22 mouse cellular contexts compared by ENCODE assay signal in genomic region chr2:72262814-72263480, GRCm38 (mm10).
"Had no signal": no experiment of that assay in that cellular context is flagged by ENCODE, and none has a peak within 500 bp of the region (broad histone marks: within the 10 kb centered on the region; RNA-seq: fewer than 3 reads in every experiment).

No protein-coding gene starts in this region.

- DNase-seq: kidney, adult 18-20 months; kidney, postnatal 10 days; kidney, postnatal 36 days; layer of hippocampus, postnatal 36 days; liver; liver, embryonic 13.5 days; lung, embryonic 14.5 days; retina, postnatal 1 day; right cerebral cortex, postnatal 14 days; right cerebral cortex, postnatal 4 days; thymus, postnatal 36 days had no signal

- H3K36me3 ChIP-seq: limb, embryonic 10.5 days; limb, embryonic 13.5 days; liver, embryonic 13.5 days; midbrain, embryonic 10.5 days; midbrain, embryonic 13.5 days; neural tube, embryonic 13.5 days had no signal

- H3K4me3 ChIP-seq: left cerebral cortex, adult 2 months; limb, embryonic 10.5 days; limb, embryonic 13.5 days; liver, embryonic 13.5 days; megakaryocyte, embryonic 14.5 days; midbrain, embryonic 10.5 days; midbrain, embryonic 13.5 days; myocyte; neural tube, embryonic 13.5 days had no signal

- H3K4me2 ChIP-seq: limb, embryonic 13.5 days; liver, embryonic 13.5 days; lung, embryonic 14.5 days; midbrain, embryonic 13.5 days; neural tube, embryonic 13.5 days had no signal

- H3K4me1 ChIP-seq: limb, embryonic 10.5 days; limb, embryonic 13.5 days; liver, embryonic 13.5 days; midbrain, embryonic 10.5 days; midbrain, embryonic 13.5 days; neural tube, embryonic 13.5 days had no signal

- H3K27me3 ChIP-seq: limb, embryonic 13.5 days; liver, embryonic 13.5 days; midbrain, embryonic 13.5 days; neural tube, embryonic 13.5 days had no signal

- H3K9ac ChIP-seq: limb, embryonic 13.5 days; liver, embryonic 13.5 days; lung, embryonic 14.5 days; midbrain, embryonic 13.5 days; neural tube, embryonic 13.5 days had no signal

- ATAC-seq: lung, postnatal 0 days; midbrain, embryonic 13.5 days; midbrain, embryonic 16.5 days had no signal

- H3K27ac ChIP-seq: left cerebral cortex, adult 2 months; limb, embryonic 10.5 days; limb, embryonic 13.5 days; liver, embryonic 13.5 days; midbrain, embryonic 10.5 days; midbrain, embryonic 13.5 days; neural tube, embryonic 13.5 days; stomach, postnatal 0 days had no signal

- H3K9me3 ChIP-seq: limb, embryonic 10.5 days; limb, embryonic 13.5 days; liver, embryonic 13.5 days; midbrain, embryonic 10.5 days; midbrain, embryonic 13.5 days; neural tube, embryonic 13.5 days had no signal
